Mouse (Mus musculus): ENCODE measurements around the gene Usp22. TPM values are rescaled to one million over a fixed set of nuclear protein-coding genes. Genes with fewer than 3 reads are reported as not detected.

Usp22 gene
- total RNA-seq, 2 experiments from 2014 or later = 29.9 to 37.4 TPM

DNA sequence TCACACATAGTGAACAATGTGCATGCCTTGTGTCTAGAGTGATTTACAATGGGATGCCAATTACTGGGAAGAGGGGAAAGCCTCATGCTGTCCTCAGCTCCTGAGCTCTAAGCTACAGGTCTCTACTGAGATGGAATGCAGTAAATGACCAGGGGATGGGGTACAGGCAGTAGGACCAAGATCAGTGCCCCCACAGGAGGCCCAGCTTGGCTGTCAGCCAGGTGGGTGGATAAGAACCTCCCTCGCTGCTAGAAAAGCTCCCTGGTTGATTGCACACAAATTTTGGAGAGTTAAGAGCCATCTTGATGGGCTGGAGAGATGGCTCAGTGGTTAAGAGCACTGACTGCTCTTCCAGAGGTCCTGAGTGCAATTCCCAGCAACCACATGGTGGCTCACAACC, 63.9 kb downstream of the Usp22 start:
- no peak for DNase-seq
- intact Hi-C loops (cut with DNase I) = no loop called here

DNA sequence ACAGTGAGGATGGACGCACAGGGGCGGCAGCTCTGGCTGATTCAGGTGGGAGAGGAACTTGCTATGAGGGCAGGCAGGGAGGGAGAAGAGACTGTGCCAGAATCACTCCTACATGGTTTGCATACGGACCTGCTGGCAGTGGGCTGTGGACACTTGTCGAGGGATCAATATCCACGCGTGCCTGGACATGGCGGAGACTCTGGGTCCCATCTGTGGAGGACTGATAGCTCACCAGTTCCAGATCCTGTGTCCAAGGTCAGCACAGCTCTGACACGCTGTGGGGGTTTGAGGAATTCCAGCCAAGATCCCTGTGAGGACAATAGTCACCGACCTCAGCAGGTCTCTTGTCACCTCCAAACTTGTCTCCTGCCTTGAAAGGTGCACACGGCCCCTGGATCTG, 64.7 kb downstream of the Usp22 start:
- DNase-seq = no peak
- intact Hi-C loops (cut with DNase I) = no loop called here

- DNase-seq = no peak
- intact Hi-C loops (cut with DNase I) = loop anchor here (5.0 to 10.0 kb wide), 3 partner anchors 48 to 605 kb away; no protein-coding TSS in a partner anchor
These were observed 65.1 kb downstream of the Usp22 start for GRCm38 (mm10) chr11:61109707-61110106.

DNA sequence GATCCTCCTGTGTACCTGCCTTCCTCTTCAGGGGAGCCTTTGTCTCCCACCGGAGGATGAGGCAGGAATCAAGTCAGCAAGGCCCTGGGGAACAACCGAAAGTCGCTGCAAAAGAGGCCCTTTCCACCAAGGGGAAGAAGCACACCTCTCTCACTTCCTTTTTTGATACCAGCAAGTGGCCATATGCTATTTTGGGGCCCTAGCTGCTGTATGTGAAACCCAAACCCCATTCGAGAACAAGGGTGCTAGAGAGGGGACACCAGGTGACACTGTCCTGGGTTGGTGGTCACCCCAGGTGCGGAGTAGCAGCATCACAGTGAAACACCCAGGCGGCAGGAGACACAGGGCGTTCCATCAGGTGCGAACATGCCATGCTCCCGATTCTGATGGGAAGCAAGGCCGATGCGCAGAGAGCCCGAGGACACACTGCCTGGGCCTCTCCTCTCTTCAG, 65.9 kb downstream of the Usp22 start:
- intact Hi-C loops (cut with DNase I) = loop anchor here (5.0 to 10.0 kb wide), 3 partner anchors 48 to 606 kb away; no protein-coding TSS in a partner anchor
- no peak for DNase-seq

DNA sequence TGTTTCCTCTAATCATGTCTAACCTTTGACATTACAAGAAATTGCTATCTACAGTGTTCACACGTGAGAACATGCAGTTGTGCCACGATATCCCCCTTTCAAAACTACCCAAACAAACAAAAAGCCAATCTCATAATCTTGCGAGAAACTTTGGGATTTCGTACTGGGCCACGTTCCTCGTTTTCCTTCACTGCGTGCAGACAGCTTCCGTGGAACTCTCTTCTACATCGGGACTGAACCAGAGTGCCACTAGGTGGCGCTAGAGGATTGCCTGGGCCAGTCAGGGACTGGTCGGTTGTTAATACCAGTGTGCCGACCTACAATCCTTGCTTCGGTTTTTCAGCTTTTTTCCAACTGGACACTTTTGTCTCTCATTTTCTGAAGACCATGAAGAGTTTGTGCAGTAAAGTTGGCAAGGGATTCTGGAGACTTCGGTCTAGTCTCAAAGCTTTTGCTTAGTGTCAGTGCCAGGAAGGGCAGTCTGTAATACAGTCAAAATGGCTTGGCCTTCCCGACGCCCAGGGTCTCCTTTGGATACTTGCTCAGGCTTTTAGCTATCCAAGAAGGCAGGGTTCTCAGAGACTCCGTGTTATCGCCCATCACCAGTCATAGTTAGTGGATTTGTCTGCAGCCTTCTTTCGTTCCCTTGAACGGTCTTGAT, 70.5 kb downstream of the Usp22 start:
- intact Hi-C loops (cut with DNase I) = loop anchor here (2.0 to 10.0 kb wide), 3 partner anchors 283 to 610 kb away; no protein-coding TSS in a partner anchor
- DNase-seq = peak; percentile 85 to 88

DNA sequence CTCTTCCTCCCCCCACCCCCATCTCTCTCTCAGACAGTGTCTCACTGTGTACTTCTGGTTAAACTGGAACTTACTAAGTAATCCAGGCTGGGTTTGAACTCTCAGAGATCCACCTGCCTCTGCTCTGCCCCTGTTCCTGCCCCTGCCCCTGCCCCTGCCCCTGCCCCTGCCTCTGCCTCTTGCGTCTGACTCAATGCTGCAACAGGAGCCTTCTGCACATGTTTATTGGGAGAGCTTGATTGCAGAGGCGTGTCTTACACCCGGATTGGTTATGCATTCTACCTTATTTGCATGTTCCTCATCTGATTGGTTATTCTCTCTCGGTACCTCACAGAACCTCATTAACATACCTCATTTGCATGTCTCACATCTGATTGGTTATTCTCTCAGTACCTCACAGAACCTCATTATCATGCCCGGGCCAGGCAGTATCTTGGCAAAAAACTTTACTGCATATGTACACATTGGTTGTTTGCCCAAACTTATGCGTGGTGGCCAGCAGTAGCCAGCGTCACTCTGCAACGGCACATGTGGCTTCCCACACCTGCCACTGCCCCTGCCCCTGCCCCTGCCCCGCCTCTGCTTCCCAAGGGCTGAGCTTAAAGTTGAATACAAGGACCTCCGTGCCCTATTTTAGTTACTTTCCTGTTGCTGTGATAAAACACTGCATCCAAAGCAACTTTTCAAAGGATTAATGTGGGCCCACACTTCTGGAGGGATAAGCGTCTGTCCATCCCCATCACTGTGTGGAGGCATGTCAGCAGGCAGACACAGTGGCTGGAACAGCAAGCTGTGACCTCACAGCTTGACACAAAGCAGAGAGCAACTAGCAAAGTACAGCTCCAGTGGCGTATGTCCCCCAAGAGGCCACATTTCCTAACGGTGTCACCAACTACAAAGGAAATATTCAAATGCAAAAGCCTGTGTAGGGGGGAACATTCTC, 72.2 kb downstream of the Usp22 start:
- DNase-seq = no peak
- intact Hi-C loops (cut with DNase I) = loop anchor here (2.0 to 10.0 kb wide), 3 partner anchors 240 to 612 kb away; partner anchors contain the start of gene Slc47a2

Other genes starting within 250 kb of the Usp22 start
- 10 to 100 TPM; 84.2 to 84.5 TPM for gene Map2k3, start 243.0 kb downstream of the Usp22 start, total RNA-seq (2021)
- 10 to 100 TPM; 22.8 to 24.9 TPM for gene Kcnj12, start 152.5 kb downstream of the Usp22 start, total RNA-seq (2021)
- gene Tnfrsf13b, start 48.3 kb downstream of the Usp22 start, total RNA-seq (2021) = under 1 TPM; 0.86 to 0.89 TPM
- gene Aldh3a1, start 32.5 kb upstream of the Usp22 start, total RNA-seq (2021) = 1 to 10 TPM; 1.7 TPM
- 10 to 100 TPM; 35.3 to 41.7 TPM for gene Aldh3a2, start 92.4 kb upstream of the Usp22 start, total RNA-seq (2021)
- gene Slc47a2, start 167.8 kb upstream of the Usp22 start, total RNA-seq (2021) = not detected
- gene Slc47a1, start 203.3 kb upstream of the Usp22 start, total RNA-seq (2021) = 10 to 100 TPM; 28.5 to 30.5 TPM